Mouse (Mus musculus) left cerebral cortex, postnatal 10 days (tissue): Measurements from ENCODE around the gene 6820408C15Rik. TPM values are rescaled to one million over a fixed set of nuclear protein-coding genes. Genes with fewer than 3 reads are reported as not detected.
A peak's percentile ranks its signal among the peaks of the same experiment; 100 is the strongest.

ENCODE experiments used
- DNase-seq, 2 experiments: peaks; one replicate each; pipeline ENCODE4 v3.0.0; 2021 to 2022; ENCODE audit warnings: low spot score in 2 of 2, mixed read lengths in 1 of 2; ENCODE audit errors: extremely low spot score in 1 of 2
- intact Hi-C: fragments of 180-260 bp; cut with DNase I; formaldehyde crosslinking; loops from one replicate; pipeline ENCODE4 v1.15.1; 2025
- total RNA-seq, 2 experiments: library from RNA; stranded (reverse); gene quantifications; 2 replicates each; pipeline ENCODE4 v1.2.3; 2021

The 6820408C15Rik gene
- total RNA-seq, 2 experiments from 2014 or later, result 3.4 to 3.7 TPM

GRCm38 (mm10) chr2:152446642-152447041 lies 31.3 kb downstream of the 6820408C15Rik start:
- DNase-seq, result no peak
- intact Hi-C loops, result no loop called here

DNA sequence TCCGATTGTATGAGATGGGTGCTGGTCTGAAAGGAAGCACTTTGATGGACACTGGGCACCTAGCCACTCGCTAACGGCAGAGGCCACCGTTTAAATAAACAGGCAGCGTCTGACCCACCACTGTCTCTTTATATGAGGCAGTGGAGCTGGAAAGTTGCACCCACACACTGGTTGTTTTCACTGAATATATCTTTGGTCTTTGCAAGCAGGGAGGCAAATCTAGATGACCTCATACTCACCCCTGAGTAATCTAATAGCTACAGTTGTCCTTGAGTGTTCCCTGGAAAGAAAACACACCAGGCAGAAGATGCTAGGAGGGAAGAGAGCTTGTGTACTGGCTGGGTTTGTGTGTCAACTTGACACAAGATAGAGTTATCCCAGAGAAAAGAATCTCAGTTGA lies 32.1 kb downstream of the 6820408C15Rik start:
- no peak for DNase-seq
- intact Hi-C loops, result no loop called here

DNA sequence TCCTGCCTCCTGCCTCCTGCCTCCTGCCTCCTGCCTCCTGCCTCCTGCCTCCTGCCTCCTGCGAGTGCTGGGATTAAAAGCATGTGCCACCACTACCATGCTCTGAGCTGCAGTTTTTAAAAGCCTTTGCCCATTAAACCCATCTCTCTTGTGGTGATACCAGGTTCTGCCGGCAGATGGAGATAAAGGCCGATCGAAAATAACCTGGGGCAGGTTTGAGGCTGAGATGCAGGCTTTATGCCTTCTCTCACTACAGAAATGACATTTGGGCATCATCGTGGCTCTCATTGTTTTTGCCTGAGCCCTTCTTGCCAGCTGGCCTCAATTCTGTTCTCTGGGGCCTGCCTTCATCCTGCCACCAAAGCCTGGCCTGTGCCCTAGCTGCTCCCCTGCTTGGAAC lies 34.9 kb downstream of the 6820408C15Rik start:
- intact Hi-C loops, result loop anchor here (10.0 kb wide), 1 partner anchor 225 kb away; no protein-coding TSS in a partner anchor

GRCm38 (mm10) chr2:152452101-152452781 lies 36.9 kb downstream of the 6820408C15Rik start:
- no peak for DNase-seq
- intact Hi-C loops, result loop anchor here (10.0 kb wide), 1 partner anchor 223 kb away; no protein-coding TSS in a partner anchor

More for the DNA sequence above, 34.9 kb downstream of the 6820408C15Rik start:
- peak; percentile 45 to 64 for DNase-seq

GRCm38 (mm10) chr2:152459241-152459640 lies 43.9 kb downstream of the 6820408C15Rik start:
- no peak for DNase-seq
- intact Hi-C loops, result loop anchor here (10.0 kb wide), 1 partner anchor 216 kb away; no protein-coding TSS in a partner anchor

GRCm38 (mm10) chr2:152464570-152465150 lies 49.3 kb downstream of the 6820408C15Rik start, which contains the start of gene Defb23:
Defb23 (minus strand) TSS chr2:152464620.
- intact Hi-C loops, result no loop called here
- DNase-seq, result no peak

DNA sequence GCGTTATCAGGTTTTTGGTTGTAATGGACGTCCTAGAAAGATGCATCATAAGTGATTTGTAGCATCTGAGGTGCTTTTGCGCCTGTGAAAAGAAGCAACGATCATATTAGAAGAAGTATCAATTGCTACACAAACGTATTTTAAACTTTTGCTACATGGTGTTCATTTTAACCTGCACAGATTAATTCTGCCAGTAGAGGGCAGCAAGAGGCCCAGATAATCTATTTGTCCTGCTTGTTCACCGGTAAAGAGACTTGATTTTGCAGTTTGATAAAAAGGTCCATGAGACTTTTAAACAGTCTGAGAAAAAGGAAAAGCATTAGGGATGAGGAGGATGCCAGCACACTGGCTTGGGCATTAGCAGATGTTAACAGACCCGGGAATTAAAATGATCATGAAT lies 55.6 kb downstream of the 6820408C15Rik start:
- intact Hi-C loops, result loop anchor here (5.0 kb wide), 1 partner anchor 71 kb away; the partner anchor contains the start of gene Defb29
- peak in 1 of 2 experiments; percentile 45 for DNase-seq

DNA sequence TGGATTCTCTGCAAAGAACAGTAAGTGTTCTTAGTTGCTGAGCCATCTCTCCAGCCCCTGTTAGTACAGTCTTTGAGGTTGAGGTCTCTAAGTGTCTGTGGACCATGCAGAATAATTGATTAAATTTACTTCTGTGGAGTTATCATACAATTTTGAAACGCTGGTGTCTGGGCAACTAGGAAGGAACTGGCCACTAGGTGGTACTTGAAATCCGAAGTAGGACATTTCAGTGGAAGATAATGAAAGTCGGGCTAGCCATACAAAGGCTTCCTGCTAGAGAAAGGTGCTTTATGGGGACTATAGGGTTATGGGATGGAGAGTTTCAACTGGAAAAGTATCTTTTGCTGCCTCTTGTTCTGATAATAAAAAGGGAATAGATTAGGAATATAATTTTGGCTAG lies 57.0 kb downstream of the 6820408C15Rik start:
- intact Hi-C loops, result loop anchor here (5.0 kb wide), 1 partner anchor 70 kb away; the partner anchor contains the start of gene Defb29
- no peak for DNase-seq

- intact Hi-C loops, result no loop called here
- DNase-seq, result no peak
Observed at GRCm38 (mm10) chr2:152476763-152477162, 61.4 kb downstream of the 6820408C15Rik start, which contains the start of gene Defb20. Defb20 (plus strand) TSS chr2:152477063.

DNA sequence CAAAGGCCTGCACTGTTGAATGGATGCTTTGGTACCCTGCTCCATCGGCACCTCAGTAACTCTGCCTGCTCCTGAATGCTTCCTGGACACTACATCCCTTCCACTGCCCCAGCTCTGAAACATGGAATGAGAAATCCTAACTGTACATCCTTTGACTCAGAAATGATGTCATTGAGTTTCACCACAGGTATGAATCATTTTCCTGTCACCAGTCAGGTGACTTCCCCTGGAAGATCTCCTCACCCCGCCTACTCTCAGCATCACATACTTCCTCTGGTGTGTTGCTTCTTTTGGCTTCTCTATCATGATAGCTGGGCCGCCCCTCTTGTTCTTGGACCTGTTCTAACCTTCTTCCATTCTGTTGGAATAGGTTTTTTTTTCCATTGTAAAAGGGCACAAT lies 65.5 kb downstream of the 6820408C15Rik start:
- intact Hi-C loops, result no loop called here

DNA sequence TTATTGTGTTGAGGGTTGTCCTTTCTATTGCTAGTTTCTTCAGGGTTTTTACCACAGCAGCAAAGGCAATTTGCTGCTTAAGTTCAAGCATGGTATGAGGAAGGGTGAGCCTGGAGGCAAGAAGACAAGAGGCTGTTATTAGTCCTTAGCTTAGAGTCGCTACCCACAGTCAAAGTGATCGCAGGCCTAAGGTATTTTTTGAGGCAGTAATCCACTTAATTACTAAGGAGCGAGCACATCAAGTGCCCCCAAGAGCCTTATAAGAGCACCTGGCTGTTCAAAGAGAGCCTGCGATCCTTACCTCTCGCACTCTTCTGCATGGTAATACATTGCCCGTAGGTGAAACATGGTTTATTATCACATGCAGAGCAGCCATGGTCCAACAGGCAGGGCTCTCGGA lies 66.3 kb downstream of the 6820408C15Rik start:
- intact Hi-C loops, result no loop called here
- DNase-seq, result no peak

More for the DNA sequence above, 65.5 kb downstream of the 6820408C15Rik start:
- no peak for DNase-seq

- no peak for DNase-seq
- intact Hi-C loops, result no loop called here
Observed at GRCm38 (mm10) chr2:152487024-152487423, 71.6 kb downstream of the 6820408C15Rik start.

DNA sequence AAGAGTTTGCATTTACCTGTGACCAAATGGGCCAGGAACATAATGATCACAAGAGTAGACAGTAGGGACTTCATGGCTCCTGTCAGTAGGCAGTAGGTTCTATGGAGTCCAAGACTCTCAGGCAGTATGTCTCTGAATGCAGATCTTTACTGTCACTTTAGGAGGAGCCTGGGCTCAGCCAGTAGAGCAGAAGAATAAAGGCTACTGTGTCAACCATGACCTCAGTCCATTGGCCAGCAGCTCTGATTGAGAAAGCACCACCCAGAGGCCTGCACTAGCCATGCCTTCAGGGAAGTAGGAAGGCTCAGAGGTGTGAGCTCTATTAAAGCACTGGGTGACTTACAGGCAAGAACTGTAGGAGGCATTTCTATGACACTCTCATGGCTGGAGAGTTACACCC lies 74.7 kb downstream of the 6820408C15Rik start, which contains the start of gene Defb22:
Gene Defb22 (minus strand): TSS at position 101 of the 400 bp plus-strand sequence.
- intact Hi-C loops, result no loop called here
- no peak for DNase-seq

- no peak for DNase-seq
- intact Hi-C loops, result no loop called here
Observed at GRCm38 (mm10) chr2:152493151-152493550, 77.8 kb downstream of the 6820408C15Rik start.

Other genes starting within 250 kb of the 6820408C15Rik start
- gene Csnk2a1, start 188.7 kb upstream of the 6820408C15Rik start, total RNA-seq, result 100 to 1,000 TPM; 129 to 133 TPM
- gene Tbc1d20, start 121.8 kb upstream of the 6820408C15Rik start, total RNA-seq, result 10 to 100 TPM; 42.8 to 46.9 TPM
- 100 to 1,000 TPM; 106 to 107 TPM for gene Rbck1, start 82.9 kb upstream of the 6820408C15Rik start, total RNA-seq
- gene Trib3, start 71.6 kb upstream of the 6820408C15Rik start, total RNA-seq, result 1 to 10 TPM in 1 of 2 experiments, under 1 TPM in 1; 0.49 to 1.0 TPM
- gene Nrsn2, start 38.9 kb upstream of the 6820408C15Rik start, total RNA-seq, result 10 to 100 TPM; 37.5 to 53.4 TPM
- 10 to 100 TPM; 35.3 to 38.0 TPM for gene Sox12, start 17.5 kb upstream of the 6820408C15Rik start, total RNA-seq
- 10 to 100 TPM; 10.6 to 10.9 TPM for gene Zcchc3, start 560 bp upstream of the 6820408C15Rik start, total RNA-seq
- not detected for gene Defb23, start 49.0 kb downstream of the 6820408C15Rik start, total RNA-seq
- gene Defb20, start 61.5 kb downstream of the 6820408C15Rik start, total RNA-seq, result not detected
- not detected for gene Defb22, start 74.6 kb downstream of the 6820408C15Rik start, total RNA-seq
- gene Defb26, start 96.1 kb downstream of the 6820408C15Rik start, total RNA-seq, result not detected
- gene Defb28, start 102.7 kb downstream of the 6820408C15Rik start, total RNA-seq, result not detected
- gene Defb29, start 124.5 kb downstream of the 6820408C15Rik start, total RNA-seq, result not detected
- gene Gm17416, start 153.8 kb downstream of the 6820408C15Rik start, total RNA-seq, result not detected
- not detected for gene Defb21, start 157.2 kb downstream of the 6820408C15Rik start, total RNA-seq
- not detected for gene Defb19, start 164.7 kb downstream of the 6820408C15Rik start, total RNA-seq
- not detected for gene Defb45, start 183.8 kb downstream of the 6820408C15Rik start, total RNA-seq
- gene Defb36, start 188.7 kb downstream of the 6820408C15Rik start, total RNA-seq, result not detected
- not detected for gene Defb25, start 207.5 kb downstream of the 6820408C15Rik start, total RNA-seq
- 1 to 10 TPM; 1.5 TPM for gene Rem1, start 211.4 kb downstream of the 6820408C15Rik start, total RNA-seq